Mouse (Mus musculus) spleen, adult 2 months (tissue): ENCODE measurements at regions not wholly inside any gene's neighbourhood (a gene's known extent, or its start where the extent isn't known, plus 50 kb on each side); places are given as distances from the start of the nearest gene placed in this dataset.

Experiments used
- CTCF ChIP-seq: fragments of 200-500 bp; IDR thresholded peaks from 2 replicates; pipeline ENCODE4 v1.5.1; 2011; ENCODE audit warnings: mild to moderate bottlenecking, inconsistent platforms; ENCODE audit not compliant: insufficient read depth, insufficient read length, insufficient replicate concordance; ENCODE audit errors: extremely low read depth
- POLR2A ChIP-seq: fragments of 200-500 bp; IDR thresholded peaks from 2 replicates; pipeline ENCODE4 v1.6.1; 2011; ENCODE audit warnings: low read depth, low read length, inconsistent platforms

DNA sequence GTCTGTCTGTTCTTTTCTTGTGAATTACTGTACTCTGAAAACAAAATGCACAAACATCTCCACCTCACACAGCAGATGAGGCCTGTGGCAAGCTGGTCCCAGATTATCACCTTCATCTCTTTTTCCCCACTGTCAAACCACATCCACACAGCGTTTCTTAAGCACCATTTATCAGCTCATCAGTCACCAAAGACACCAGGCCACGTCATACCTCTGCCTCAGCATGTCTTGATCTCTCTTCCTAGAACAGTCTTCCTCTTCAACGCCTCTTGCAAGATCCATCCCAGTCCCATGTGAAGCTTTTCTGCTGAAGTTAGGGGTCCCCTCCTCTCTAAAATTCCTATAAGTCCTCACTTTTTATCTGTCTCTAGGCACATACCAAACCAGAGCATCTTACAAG is 340.8 kb upstream of the Acvr2a start:
- TF ChIP-seq CTCF (no peak), POLR2A (no peak)
